Mouse (Mus musculus) gastrocnemius, adult 2 months (tissue): ENCODE results near the gene Parvg. TPM values are rescaled to one million over a fixed set of nuclear protein-coding genes. Genes with fewer than 3 reads are reported as not detected.

Experiments
- DNase-seq: peaks from one replicate; pipeline ENCODE4 v3.0.0; 2022
- H3K27ac ChIP-seq: fragments of 200-600 bp; 2 replicates; pipeline ENCODE4 v1.8.1; 2022; ENCODE audit warnings: mild to moderate bottlenecking
- H3K4me3 ChIP-seq: fragments of 200-600 bp; 2 replicates; pipeline ENCODE4 v1.8.1; 2022; ENCODE audit warnings: mild to moderate bottlenecking, moderate library complexity
- CTCF ChIP-seq: fragments of 200-600 bp; IDR thresholded peaks from 2 replicates; pipeline ENCODE4 v1.8.1; 2022; ENCODE audit warnings: antibody characterized with exemption, mild to moderate bottlenecking, moderate library complexity
- intact Hi-C: fragments of 180-260 bp; cut with DNase I; formaldehyde crosslinking; loops from one replicate; pipeline ENCODE4 v1.15.1; 2025
- total RNA-seq, 2 experiments: library from RNA; stranded (reverse); gene quantifications; 2 replicates each; pipeline ENCODE4 v1.2.3; 2021

Parvg gene
- total RNA-seq, 2 experiments from 2014 or later: 0.53 to 0.54 TPM

DNA sequence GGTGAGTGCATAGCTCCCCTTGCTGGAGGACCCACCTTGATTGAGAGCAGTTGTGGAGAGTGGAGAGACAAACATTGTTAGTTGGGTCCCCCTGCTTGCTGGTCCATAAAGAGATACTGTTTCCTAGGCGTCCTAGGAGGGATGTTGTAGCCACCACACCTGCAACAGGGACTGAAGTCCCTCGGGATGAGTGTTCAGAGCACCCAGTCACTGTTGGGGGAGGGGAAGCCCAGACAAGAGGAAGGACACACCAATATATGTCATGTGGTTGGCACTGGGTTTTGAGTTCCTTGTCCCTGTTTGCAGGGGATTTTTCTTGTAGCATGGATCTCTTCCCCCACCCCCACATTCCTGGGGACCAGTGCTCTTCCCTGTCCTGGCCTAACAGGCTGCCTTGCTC is 17.1 kb downstream of the Parvg start:
- no peak overlapping the region for H3K4me3 ChIP-seq
- TF ChIP-seq CTCF: no peak
- DNase-seq: no peak
- H3K27ac ChIP-seq: no peak overlapping the region
- intact Hi-C loops: no loop called here

DNA sequence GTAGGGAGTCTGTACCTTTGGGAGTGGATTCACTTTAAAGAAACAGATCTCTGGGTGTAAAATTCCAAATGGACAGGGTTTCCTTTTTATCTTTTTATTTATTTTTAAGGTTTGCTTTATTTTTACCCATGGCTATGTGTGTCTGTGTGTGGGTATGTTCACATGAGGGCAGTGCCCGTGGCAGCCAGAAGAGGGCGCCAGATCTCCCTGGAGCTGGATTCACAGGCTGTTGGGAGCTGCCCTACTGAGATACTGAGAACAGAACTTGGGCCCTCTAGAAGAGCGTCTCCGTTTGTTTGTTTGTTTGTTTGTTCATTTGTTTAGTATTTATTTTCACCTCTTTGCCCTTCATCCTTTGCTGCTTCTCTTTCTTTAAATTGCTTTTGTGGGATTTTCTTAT is 24.9 kb downstream of the Parvg start:
- no peak overlapping the region for H3K27ac ChIP-seq
- intact Hi-C loops: no loop called here
- TF ChIP-seq CTCF: peak; percentile 31; the same call in 1 of the 2 replicates
- DNase-seq: no peak
- H3K4me3 ChIP-seq: no peak overlapping the region

DNA sequence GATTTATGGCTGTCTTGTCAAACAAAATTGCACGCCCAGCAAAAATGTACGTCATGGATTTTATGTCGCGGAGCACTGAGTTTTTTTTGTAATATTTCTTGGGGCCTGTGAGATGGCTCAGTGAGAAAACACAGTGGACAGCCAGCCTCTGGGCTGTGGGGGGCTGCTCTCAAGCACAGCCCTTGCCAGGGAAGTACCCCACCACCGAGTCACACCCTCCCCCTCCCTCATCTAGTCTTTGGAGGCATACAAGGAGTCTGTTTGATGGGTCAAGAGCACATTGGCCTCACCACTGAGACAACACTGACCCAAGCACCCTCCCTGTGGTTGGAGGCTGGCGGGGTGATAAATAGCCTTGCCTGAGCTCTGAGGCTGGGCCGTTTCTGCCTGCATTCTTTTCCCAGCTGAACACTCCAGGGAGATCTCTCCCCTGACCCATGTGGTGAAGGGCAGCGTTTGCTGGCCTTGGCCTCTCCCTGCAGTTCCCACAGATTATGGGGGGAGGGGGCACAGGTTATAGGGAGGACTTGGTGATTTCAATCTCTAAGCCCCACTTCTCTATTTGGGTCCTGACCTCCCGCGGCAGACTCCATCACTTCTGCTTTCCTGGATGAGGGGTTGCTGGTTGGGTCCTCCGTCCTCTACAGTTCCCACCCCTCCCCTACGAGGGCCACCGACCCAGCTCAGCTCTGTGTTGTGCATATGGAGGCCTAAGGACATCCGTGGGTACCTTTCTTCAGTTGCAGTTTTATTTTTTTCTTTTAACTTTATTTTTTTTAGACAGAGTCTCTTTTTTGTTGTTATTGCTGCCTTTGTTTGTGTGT is 26.3 kb downstream of the Parvg start:
- no peak for DNase-seq
- no peak for TF ChIP-seq CTCF
- intact Hi-C loops: no loop called here
- H3K27ac ChIP-seq: no peak overlapping the region
- H3K4me3 ChIP-seq: no peak overlapping the region

DNA sequence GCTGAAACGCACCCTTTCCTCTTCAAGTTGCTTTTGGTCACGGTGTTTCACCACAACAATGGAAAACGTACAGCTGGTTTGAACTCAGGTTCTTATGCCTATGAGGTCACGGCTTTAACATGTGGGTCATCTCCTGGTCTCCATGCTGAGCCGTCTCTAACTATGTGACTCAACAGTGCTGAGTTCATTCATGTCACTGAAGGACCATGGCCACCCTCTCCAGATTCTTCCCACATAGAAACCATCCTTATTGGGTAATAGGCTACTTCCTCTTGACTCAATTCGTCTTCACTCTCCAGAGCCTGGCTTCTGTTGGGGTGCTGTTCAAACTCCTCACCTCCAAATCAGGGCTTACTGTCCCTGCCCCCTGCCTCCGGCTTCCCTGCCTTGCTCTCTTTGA is 27.5 kb downstream of the Parvg start:
- TF ChIP-seq CTCF: no peak
- Histone ChIP-seq H3K27ac (no peak overlapping the region), H3K4me3 (no peak overlapping the region)
- intact Hi-C loops: no loop called here
- DNase-seq: no peak

DNA sequence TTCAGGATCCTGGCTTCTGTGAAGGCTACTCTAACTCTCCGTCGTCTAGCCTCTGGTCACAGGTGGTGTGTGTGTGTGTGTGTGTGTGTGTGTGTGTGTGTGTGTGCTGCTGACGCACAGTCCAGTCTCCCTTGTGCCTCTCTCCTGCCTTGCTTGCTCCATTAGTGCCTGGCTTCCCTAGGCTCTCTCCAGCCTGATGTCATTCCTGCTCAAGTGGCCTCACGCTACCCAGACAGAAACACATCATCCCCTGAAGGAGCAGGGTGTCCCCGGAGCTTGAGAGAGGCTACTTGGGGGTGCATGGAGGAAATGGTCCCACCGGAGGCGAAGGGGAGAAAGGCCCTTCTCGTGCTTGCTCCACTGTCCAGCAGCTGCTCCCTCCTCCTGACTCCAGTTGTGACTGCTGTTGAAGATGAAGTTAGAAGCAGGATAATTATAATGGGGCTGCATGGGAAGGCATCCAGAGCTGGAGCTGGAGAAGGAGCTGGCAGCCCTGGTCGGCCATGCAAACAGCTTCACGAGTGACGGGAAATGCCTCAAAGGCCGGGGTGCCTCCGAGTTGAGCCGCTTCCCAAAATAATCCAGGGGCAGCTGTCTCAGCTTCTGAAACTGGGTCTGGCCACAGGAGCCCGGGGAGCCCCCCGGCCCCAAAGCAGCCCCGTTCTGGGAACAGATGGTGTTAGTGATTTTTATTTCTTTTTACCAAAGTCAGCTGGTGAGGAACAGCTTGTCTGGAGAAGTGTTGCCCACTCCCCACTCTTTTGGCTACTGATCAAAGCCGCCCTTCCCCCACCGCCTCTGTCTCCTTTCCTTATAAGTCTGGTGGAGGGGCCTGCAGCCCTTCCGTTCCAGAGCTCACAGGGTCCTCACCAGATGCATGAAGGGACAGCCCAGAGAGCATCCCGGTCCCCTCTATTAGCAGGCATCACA is 28.4 kb downstream of the Parvg start:
- H3K4me3 ChIP-seq: no peak overlapping the region
- TF ChIP-seq CTCF: no peak
- intact Hi-C loops: no loop called here
- no peak for DNase-seq
- H3K27ac ChIP-seq: no peak overlapping the region

DNA sequence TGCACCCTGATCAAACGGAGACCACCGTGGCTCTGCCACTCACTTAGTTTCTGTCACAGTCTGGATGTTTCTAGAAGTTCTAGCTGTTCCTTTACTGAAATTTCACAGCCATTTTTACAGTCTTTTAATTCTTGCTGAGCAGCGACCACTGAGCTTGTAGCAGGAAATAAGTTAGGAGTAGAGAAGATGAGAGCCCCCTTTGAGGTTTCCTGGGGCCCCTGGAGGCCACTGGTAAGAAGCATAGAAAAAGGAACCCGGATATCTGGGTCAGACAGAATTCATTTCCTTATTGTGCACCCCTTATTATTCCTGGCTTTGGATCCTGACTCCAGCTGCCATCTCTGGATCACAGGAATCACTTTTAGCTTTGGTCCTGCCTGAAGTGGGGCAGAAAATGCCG is 31.3 kb downstream of the Parvg start:
- Histone ChIP-seq H3K27ac (no peak overlapping the region), H3K4me3 (no peak overlapping the region)
- TF ChIP-seq CTCF: no peak
- DNase-seq: no peak
- intact Hi-C loops: no loop called here

DNA sequence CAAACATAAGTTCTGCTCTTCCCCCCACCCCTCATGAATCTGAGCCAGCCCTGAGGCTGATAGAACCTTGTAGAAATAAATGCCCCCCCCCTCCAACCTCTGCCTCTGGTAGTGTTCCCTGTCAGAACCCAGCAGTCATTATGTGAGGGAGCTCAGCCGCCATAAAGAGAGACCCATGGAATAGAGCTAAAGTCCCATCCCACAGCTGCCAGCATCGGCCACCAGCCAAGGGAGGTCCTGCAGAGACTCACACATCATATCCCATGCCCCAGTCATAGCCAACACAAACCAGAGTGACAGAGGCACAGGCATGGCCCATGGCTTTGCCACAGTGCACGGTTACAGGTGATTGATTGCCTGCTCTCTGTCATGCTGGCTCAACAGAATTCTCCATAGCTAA is 40.9 kb downstream of the Parvg start:
- TF ChIP-seq CTCF: no peak
- H3K4me3 ChIP-seq: no peak overlapping the region
- no peak overlapping the region for H3K27ac ChIP-seq
- no peak for DNase-seq
- intact Hi-C loops: no loop called here

DNA sequence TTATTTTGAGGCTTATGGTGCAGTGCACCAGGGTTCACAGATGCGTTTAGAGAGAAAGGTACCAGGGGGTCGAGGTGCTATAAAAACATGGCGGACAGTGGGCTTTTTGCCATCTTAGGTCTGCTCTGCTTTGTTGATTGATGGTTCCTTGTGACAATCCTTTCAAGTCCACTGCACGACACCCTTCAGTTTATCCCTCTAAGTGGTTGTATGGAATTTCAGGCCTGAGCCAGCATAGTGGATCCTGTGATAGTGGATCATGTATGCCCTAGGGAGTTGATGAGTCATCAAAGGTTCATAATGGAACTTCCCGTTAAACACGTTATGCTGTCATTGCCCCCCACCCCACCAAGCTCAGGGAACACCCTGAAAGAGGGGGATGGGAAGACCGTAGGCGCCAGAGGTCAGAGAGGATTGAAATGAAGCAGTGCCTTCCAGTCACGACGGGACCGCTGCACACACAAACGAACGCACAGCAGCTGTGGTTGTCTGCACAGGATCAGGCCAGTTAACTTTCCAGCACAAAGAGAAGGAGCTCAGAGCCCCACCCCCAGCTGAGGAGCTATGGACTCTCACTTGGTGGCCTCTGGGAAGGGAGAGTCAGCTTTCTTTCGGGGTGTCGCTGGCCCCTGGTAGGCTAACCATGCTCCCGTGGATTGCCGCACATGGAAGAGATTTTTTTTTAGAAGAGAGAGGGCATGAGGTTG is 42.0 kb downstream of the Parvg start:
- no peak overlapping the region for H3K27ac ChIP-seq
- no peak for DNase-seq
- no peak overlapping the region for H3K4me3 ChIP-seq
- TF ChIP-seq CTCF: no peak
- intact Hi-C loops: no loop called here

DNA sequence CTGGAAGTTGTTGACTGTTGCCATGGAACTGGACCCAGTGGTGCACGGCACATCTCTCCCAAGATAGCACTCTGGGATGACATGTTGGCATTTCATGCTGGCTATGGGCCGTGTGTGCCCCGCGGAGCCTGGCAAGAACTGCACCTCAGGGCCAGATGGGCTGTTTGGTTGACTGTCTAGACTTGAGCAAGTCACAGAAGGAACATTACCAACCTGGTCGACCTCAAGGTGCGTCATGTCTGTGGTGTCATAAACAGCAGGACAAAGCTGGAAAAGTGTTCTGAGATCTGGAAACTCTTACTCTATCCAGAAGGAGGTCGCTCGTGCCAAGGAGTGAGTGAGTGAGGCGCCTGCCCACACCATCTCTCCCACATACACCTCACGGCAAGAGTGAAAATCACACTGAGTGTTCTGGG is 42.8 kb downstream of the Parvg start:
- Histone ChIP-seq H3K4me3 (no peak overlapping the region), H3K27ac (no peak overlapping the region)
- peak; percentile 44 for DNase-seq
- intact Hi-C loops: no loop called here
- TF ChIP-seq CTCF: no peak

DNA sequence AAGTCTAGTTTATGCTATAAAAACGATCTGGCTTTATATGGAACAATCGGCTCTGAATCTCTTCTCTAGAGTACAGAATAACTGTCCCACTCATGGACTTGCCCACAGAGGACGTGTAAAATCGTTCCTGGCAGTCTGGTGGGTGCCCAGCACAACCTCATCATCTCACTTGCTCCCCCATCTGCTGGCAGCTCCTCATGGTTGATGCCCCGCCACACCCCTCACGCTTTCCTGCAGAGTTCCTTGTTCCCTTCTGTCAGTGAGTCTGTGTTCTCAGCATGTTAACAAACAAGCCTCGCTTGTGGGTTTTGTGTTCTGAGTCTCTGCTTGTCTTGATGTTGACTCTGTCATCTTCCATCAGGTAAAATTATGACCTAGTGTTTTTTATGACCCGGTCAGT is 43.6 kb downstream of the Parvg start:
- TF ChIP-seq CTCF: no peak
- Histone ChIP-seq H3K4me3 (no peak overlapping the region), H3K27ac (no peak overlapping the region)
- no peak for DNase-seq
- intact Hi-C loops: no loop called here

DNA sequence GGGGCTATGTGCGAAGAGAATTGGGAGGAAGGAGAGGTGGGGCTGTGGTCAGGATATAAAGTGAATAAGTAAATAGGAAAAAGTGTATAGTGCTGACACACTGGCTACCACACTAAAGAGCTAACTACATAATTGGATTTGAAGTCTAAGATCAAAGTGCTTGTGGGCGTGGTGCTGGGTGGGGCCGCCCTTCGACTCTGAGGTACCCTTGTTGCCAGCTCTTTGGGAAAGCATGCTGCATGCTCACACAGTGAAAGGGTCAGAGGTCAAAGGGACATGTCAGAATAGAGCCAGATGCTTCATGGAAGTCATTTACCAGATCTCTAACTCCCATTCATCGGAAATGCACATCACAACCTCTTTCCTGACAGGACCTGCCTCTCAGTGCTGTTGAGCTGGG is 49.0 kb downstream of the Parvg start:
- no peak for DNase-seq
- TF ChIP-seq CTCF: no peak
- Histone ChIP-seq H3K27ac (no peak overlapping the region), H3K4me3 (no peak overlapping the region)
- intact Hi-C loops: no loop called here

DNA sequence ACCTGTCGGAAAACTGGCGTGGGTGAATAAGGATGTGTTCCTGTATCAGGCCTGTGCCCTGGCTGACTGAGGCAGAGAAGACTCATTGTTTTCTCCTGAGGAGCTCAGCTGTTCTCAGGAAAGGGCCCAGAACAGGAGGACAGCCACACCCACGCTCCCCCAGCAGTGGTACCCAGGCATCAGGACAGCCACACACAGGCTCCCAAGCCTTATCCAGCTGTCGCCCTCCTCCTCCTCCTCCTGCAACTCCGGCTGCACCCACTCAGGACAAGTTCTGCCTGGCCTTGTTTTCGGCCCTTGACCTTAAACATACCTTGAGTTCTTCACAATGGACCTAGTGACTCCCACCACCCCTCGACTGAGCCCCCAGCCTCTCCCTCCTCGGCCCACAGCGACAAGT is 54.9 kb downstream of the Parvg start:
- TF ChIP-seq CTCF: no peak
- no peak for DNase-seq
- H3K4me3 ChIP-seq: no peak overlapping the region
- intact Hi-C loops: no loop called here
- no peak overlapping the region for H3K27ac ChIP-seq

DNA sequence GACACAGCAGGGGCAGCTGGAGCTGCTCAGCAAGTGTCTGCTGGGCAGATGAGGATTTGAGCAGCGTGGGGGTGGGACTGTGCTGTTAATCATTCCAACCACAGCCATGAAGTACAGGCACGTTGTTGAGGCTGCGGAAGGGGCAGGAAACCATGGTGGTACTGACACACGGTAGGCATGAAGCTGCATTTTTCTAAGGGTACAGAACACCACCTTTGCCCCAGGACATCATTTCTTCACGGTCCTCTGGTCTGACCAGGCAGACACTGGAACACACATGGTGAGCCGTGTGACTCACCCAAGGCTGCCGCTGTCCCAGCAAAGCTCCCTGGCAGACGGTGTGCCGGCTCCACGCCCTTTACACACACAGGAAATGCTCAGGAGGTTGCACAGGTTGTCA is 56.4 kb downstream of the Parvg start:
- no peak for TF ChIP-seq CTCF
- no peak for DNase-seq
- intact Hi-C loops: no loop called here

More for the DNA sequence above, 56.4 kb downstream of the Parvg start:
- H3K27ac ChIP-seq: no peak overlapping the region
- no peak overlapping the region for H3K4me3 ChIP-seq
